Mouse (Mus musculus) embryonic facial prominence, embryonic 12.5 days (tissue): ENCODE measurements around the gene Rab9. TPM values are rescaled to one million over a fixed set of nuclear protein-coding genes. Genes with fewer than 3 reads are reported as not detected.
"Not testable (repeated sequence)": the region's sequence is repeated elsewhere in the genome, so short reads cannot be mapped to it uniquely, and the experiment has no call there.

Experiments
- ATAC-seq: fragments of 200-750 bp; cut with Nextera tagmentation; 2 replicates; pipeline ENCODE4 v1.8.0; 2017; ENCODE audit not compliant: insufficient number of reproducible peaks, insufficient read depth, low FRiP score, low TSS enrichment
- H3K27ac ChIP-seq: fragments of 300-500 bp; sonication (generic); 2 replicates; pipeline ENCODE4 v1.5.1; 2016; ENCODE audit warnings: mild to moderate bottlenecking
- H3K27me3 ChIP-seq: fragments of 300-500 bp; sonication (generic); 2 replicates; pipeline ENCODE4 v1.6.1; 2016; ENCODE audit warnings: mild to moderate bottlenecking, moderate library complexity
- H3K36me3 ChIP-seq: fragments of 300-500 bp; sonication (generic); 2 replicates; pipeline ENCODE4 v1.6.1; 2016; ENCODE audit warnings: mild to moderate bottlenecking
- H3K4me1 ChIP-seq: fragments of 300-500 bp; sonication (generic); 2 replicates; pipeline ENCODE4 v1.6.1; 2016
- H3K4me2 ChIP-seq: fragments of 300-500 bp; sonication (generic); replicated peaks from 2 replicates; pipeline ENCODE4 v1.6.1; 2016; ENCODE audit warnings: mild to moderate bottlenecking, moderate library complexity
- H3K4me3 ChIP-seq: fragments of 300-500 bp; sonication (generic); 2 replicates; pipeline ENCODE4 v1.5.1; 2016; ENCODE audit warnings: mild to moderate bottlenecking
- H3K9ac ChIP-seq: fragments of 300-500 bp; sonication (generic); 2 replicates; pipeline ENCODE4 v1.6.1; 2016; ENCODE audit warnings: mild to moderate bottlenecking, moderate library complexity
- H3K9me3 ChIP-seq: fragments of 300-500 bp; sonication (generic); 2 replicates; pipeline ENCODE4 v1.6.1; 2016; ENCODE audit warnings: mild to moderate bottlenecking, moderate library complexity
- WGBS: fragments of 180-500 bp; shearing (Covaris S2); methylation state at CpG from one replicate; pipeline ENCODE4 v1.1.7; 2016; 5-methylcytosine and 5-hydroxymethylcytosine counted together
- polyA plus RNA-seq: library from polyadenylated mRNA; unstranded; fragments of >200 nt; fragmentation: Nextera tagmentation; extraction: Ambion mirVana; gene quantifications from 2 replicates; pipeline ENCODE4 v1.2.1, GENCODE M21; 2016

Rab9 gene
- polyA plus RNA-seq, result 57.7 and 59.9 TPM in 2 replicates

GRCm38 (mm10) chrX:166479365-166479983, at the start of gene Rab9:
Rab9 (minus strand) TSS chrX:166479867.
- Histone ChIP-seq H3K4me1 (no peaks in the 10 kb centered on the region), H3K4me2 (peak within 1 kb of the TSS; percentile 53), H3K36me3 (no peaks in the 10 kb centered on the region), H3K4me3 (peak within 1 kb of the TSS; percentile 59), H3K9ac (peak within 1 kb of the TSS; percentile 65), H3K9me3 (no peaks in the 10 kb centered on the region), H3K27me3 (0 out of 2 replicates have a peak, but pooled peaks cover 5% of the 10 kb centered on the region), H3K27ac (peak within 1 kb of the TSS; percentile 81)
- WGBS, result 17% methylated on average over 36 of the region's 41 CpGs
- peak; percentile 96 for ATAC-seq

GRCm38 (mm10) chrX:166528126-166528525, 48.5 kb upstream of the Rab9 start:
- H3K9me3 ChIP-seq, result no peaks in the 10 kb centered on the region
- H3K9ac ChIP-seq, result no peak overlapping the region
- no peaks in the 10 kb centered on the region for H3K36me3 ChIP-seq
- WGBS, result 89% methylated on average over 3 of the region's 3 CpGs
- no peak for ATAC-seq
- H3K4me3 ChIP-seq, result no peak overlapping the region
- no peak overlapping the region for H3K27ac ChIP-seq
- no peaks in the 10 kb centered on the region for H3K27me3 ChIP-seq
- no peak overlapping the region for H3K4me2 ChIP-seq
- H3K4me1 ChIP-seq, result no peaks in the 10 kb centered on the region

GRCm38 (mm10) chrX:166525637-166526315, 46.1 kb upstream of the Rab9 start:
- Histone ChIP-seq H3K4me1 (no peaks in the 10 kb centered on the region), H3K9me3 (no peaks in the 10 kb centered on the region), H3K36me3 (no peaks in the 10 kb centered on the region), H3K4me2 (no peak overlapping the region), H3K9ac (no peak overlapping the region), H3K4me3 (no peak overlapping the region), H3K27ac (no peak overlapping the region), H3K27me3 (no peaks in the 10 kb centered on the region)
- ATAC-seq, result no peak
- WGBS, result 96% methylated on average over 2 of the region's 2 CpGs

GRCm38 (mm10) chrX:166520782-166521181, 41.1 kb upstream of the Rab9 start:
- no peaks in the 10 kb centered on the region for H3K9me3 ChIP-seq
- H3K4me1 ChIP-seq, result no peaks in the 10 kb centered on the region
- no peaks in the 10 kb centered on the region for H3K36me3 ChIP-seq
- 80% methylated on average over 5 of the region's 5 CpGs for WGBS
- H3K4me2 ChIP-seq, result no peak overlapping the region
- H3K27ac ChIP-seq, result no peak overlapping the region
- H3K9ac ChIP-seq, result no peak overlapping the region
- no peak overlapping the region for H3K4me3 ChIP-seq
- ATAC-seq, result no peak
- H3K27me3 ChIP-seq, result no peaks in the 10 kb centered on the region

GRCm38 (mm10) chrX:166518345-166518744, 38.7 kb upstream of the Rab9 start, which contains the start of gene Tceanc:
Tceanc (minus strand) TSS chrX:166518567.
- ATAC-seq, result no peak
- no peak within 1 kb of the TSS for H3K4me2 ChIP-seq
- no peaks in the 10 kb centered on the region for H3K36me3 ChIP-seq
- H3K27ac ChIP-seq, result no peak within 1 kb of the TSS
- no peaks in the 10 kb centered on the region for H3K27me3 ChIP-seq
- H3K9me3 ChIP-seq, result no peaks in the 10 kb centered on the region
- no peak within 1 kb of the TSS for H3K4me3 ChIP-seq
- no peak within 1 kb of the TSS for H3K9ac ChIP-seq
- WGBS, result 64% methylated on average over 16 of the region's 16 CpGs
- H3K4me1 ChIP-seq, result no peaks in the 10 kb centered on the region

- Histone ChIP-seq H3K9me3 (no peaks in the 10 kb centered on the region), H3K27me3 (no peaks in the 10 kb centered on the region), H3K9ac (no peak overlapping the region), H3K4me3 (no peak overlapping the region), H3K27ac (no peak overlapping the region), H3K4me1 (no peaks in the 10 kb centered on the region), H3K36me3 (no peaks in the 10 kb centered on the region), H3K4me2 (no peak overlapping the region)
- no peak for ATAC-seq
- WGBS, result 91% methylated on average over 1 of the region's 1 CpGs
These were observed 37.0 kb upstream of the Rab9 start for GRCm38 (mm10) chrX:166516631-166517030.

- 80% methylated on average over 3 of the region's 3 CpGs for WGBS
- H3K4me2 ChIP-seq, result no peak overlapping the region
- no peaks in the 10 kb centered on the region for H3K27me3 ChIP-seq
These were observed 36.3 kb upstream of the Rab9 start for GRCm38 (mm10) chrX:166515923-166516322.

GRCm38 (mm10) chrX:166514035-166514434, 34.4 kb upstream of the Rab9 start:
- H3K9ac ChIP-seq, ATAC-seq, H3K4me3 ChIP-seq, H3K36me3 ChIP-seq, H3K9me3 ChIP-seq, H3K4me1 ChIP-seq, H3K27me3 ChIP-seq, H3K27ac ChIP-seq, H3K4me2 ChIP-seq: not testable (repeated sequence)
- 19% methylated on average over 12 of the region's 12 CpGs for WGBS

More at GRCm38 (mm10) chrX:166515923-166516322, 36.3 kb upstream of the Rab9 start:
- Histone ChIP-seq H3K36me3 (no peaks in the 10 kb centered on the region), H3K27ac (no peak overlapping the region), H3K9ac (no peak overlapping the region), H3K9me3 (no peaks in the 10 kb centered on the region), H3K4me3 (no peak overlapping the region), H3K4me1 (no peaks in the 10 kb centered on the region)
- ATAC-seq, result no peak

GRCm38 (mm10) chrX:166512071-166512470, 32.4 kb upstream of the Rab9 start:
- no peaks in the 10 kb centered on the region for H3K36me3 ChIP-seq
- H3K4me1 ChIP-seq, result no peaks in the 10 kb centered on the region
- H3K4me3 ChIP-seq, result no peak overlapping the region
- WGBS, result 85% methylated on average over 4 of the region's 4 CpGs
- H3K27ac ChIP-seq, result no peak overlapping the region
- no peak for ATAC-seq
- H3K4me2 ChIP-seq, result no peak overlapping the region
- no peaks in the 10 kb centered on the region for H3K9me3 ChIP-seq
- no peaks in the 10 kb centered on the region for H3K27me3 ChIP-seq
- no peak overlapping the region for H3K9ac ChIP-seq

GRCm38 (mm10) chrX:166511107-166511506, 31.4 kb upstream of the Rab9 start:
- Histone ChIP-seq H3K27me3 (no peaks in the 10 kb centered on the region), H3K4me2 (no peak overlapping the region)

GRCm38 (mm10) chrX:166509761-166510738, 30.4 kb upstream of the Rab9 start:
- Histone ChIP-seq H3K4me2 (peak overlapping the region; percentile 41), H3K9me3 (no peaks in the 10 kb centered on the region), H3K36me3 (no peaks in the 10 kb centered on the region), H3K9ac (peak overlapping the region; percentile 66), H3K4me3 (peak overlapping the region; percentile 49), H3K4me1 (no peaks in the 10 kb centered on the region), H3K27me3 (no peaks in the 10 kb centered on the region), H3K27ac (peak overlapping the region; percentile 98)
- peak; percentile 96 for ATAC-seq
- WGBS, result 19% methylated on average over 65 of the region's 65 CpGs

More at GRCm38 (mm10) chrX:166511107-166511506, 31.4 kb upstream of the Rab9 start:
- Histone ChIP-seq H3K36me3 (no peaks in the 10 kb centered on the region), H3K4me1 (no peaks in the 10 kb centered on the region), H3K9ac (no peak overlapping the region), H3K9me3 (no peaks in the 10 kb centered on the region), H3K4me3 (no peak overlapping the region), H3K27ac (no peak overlapping the region)
- ATAC-seq, result no peak
